Mouse (Mus musculus) spleen, postnatal 36 days (tissue): ENCODE measurements around the gene Sh3bgr.

Source experiments
- DNase-seq, 2 experiments: peaks; one replicate each; pipeline ENCODE4 v3.0.0; 2022; ENCODE audit warnings: low spot score in 2 of 2, mixed read lengths in 1 of 2

The Sh3bgr gene

DNA sequence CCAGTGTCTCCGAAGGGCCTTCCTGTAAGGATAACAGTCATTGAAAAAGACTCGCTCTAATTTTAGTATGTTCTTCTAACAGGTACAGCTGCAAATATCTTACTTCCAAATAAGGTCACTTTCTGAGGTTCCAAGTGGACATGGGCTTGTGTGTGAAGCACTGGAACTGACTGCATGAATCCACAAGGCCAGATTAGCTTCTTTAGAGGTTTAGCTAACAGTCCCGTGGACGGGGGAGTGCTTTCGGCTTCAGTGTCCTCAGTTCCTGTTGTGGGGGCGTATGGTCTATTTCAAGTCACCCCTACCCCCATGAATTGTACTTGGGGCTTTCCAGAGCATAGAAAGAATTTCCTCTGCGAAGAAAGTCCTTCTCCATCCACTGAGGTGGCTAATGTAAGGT is 10.6 kb downstream of the Sh3bgr start:
- peak; percentile 10 to 37 for DNase-seq

DNA sequence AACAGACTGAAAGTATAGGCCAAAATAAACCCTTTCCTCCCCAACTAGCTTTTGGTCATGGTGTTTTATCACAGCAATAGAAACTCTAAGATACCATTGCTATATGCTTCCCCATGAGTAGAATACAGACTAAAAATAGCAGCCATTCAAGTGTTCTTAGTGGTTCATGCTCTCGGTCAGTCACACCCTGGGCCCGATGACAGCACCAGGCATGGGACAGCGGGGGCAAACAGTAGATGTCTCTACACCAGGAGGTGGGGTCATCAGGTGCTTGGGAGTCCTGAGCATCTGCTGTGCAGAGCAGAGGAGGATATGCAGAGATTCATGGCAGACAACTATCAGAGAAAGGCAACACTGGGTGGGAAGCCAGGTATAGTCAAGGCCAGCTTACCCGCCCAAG is 12.8 kb downstream of the Sh3bgr start:
- DNase-seq = no peak

DNA sequence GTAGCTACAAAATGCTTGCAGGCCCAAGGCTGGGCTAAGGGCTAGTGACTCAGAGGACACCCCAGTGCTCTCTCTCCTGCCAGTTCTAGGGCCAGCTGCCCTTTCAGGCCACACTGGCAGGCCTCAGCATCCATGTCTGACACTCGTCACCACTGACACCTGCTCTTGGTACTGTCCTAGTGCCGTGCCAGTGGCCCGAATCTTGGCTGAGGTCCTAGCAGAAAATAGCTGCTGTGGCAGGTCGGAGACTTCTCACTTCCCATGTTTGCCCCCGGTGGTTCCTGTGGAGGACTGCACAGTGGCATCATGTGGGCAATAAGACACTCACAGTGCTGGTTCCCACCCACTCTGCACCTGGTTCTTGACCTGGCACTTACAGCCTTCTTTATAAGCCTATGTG is 21.2 kb downstream of the Sh3bgr start:
- peak; percentile 12 to 14 for DNase-seq

DNA sequence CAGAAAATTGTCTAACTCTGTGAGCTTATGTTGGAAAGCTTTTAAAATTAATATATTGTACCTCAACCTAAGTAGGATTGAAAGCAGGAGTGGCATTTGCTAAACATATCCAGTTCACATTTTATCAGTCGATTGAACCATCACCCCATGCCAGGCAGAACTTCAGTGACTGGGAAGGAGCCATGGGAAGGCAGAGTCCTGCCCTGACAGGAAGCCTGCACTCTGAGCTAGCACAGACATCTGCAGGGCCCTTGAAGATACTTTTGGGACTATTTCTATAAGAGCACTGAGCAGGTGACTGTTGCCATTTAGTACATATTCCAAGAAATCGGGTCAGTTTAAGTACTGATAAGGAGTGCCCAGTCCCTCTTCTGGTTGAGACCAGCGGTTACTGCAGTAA is 21.7 kb downstream of the Sh3bgr start:
- no peak for DNase-seq

DNA sequence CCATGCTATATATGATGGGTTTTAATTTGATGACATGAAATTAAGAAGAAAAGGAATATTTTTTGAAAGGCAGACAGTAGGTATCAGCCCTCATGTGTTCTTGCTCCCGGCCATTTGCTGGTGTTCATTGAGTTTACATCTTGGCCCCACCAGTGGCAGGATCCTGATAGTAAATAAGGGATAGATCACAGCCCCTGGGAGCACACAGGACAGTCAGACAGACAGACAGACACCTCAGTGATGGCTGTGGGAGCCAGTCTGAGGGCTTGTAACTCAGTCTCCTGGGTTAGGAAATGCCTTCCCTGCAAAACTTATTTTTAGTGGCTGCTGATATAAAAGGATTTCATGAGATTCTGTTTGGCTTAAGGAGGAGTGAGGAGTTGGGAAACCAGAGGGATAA is 22.2 kb downstream of the Sh3bgr start:
- no peak for DNase-seq

DNA sequence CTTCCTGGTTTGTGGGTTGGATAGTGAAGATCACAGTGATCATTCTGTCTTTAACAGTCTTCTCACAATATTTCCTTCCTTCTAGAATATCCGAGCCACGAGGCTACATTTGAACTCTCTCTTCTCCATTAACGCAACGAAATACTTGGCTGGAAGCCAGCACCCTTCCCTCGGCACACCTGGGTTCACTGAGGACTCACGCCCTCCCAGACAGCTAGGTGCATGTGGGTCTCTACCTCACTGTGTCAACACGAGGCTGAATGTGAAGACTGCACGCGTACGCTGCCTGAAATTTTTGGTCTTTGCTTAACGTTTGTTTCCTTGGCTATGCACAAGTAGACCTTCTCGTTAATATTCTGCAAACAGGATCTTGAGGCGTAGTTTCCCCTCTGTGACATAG is 28.2 kb downstream of the Sh3bgr start:
- DNase-seq = no peak

DNA sequence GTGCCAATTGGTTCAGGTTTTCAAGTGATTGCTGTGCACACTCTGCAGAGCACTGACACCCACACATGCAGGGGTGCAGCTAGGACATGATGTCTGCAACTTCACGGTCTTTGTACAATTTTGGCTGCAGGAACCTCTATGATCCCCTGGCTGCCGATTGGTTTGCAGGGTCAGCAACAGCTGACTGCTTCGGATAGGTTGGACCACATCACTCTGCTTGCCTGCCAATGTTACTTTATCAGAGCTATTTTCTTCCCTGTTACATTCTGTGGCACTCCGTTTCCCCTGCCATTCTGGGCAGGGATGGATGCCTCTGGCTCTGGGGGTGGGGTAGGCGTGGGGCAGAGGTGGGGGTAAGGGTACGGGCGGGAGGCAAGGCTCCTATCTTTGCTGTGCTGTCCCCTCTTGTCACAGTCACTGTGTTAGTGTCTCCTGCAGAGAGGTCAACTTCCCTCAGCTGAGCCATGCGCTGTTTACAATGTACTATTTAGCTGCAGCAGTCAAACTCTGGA is 28.9 kb downstream of the Sh3bgr start:
- no peak for DNase-seq

DNA sequence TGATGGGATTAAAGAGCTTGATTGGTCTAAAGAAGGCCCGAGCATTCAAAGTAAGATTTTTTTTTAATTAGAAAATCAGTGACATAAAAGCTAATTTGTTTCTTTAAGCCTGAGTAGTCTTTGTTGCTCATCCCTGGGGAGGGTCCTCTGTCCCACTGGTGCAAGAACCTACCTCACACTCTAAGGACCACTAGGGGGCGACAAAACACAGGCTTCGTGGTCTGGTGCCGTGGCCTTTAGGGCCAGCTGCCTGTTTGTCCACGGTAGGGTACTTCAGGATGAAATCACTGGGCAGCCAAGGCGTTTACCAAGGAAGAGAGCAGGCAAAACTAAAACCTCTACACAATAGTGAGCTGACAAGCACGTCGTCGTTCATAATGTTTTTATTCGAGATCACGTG is 30.2 kb downstream of the Sh3bgr start:
- DNase-seq = peak; percentile 46

DNA sequence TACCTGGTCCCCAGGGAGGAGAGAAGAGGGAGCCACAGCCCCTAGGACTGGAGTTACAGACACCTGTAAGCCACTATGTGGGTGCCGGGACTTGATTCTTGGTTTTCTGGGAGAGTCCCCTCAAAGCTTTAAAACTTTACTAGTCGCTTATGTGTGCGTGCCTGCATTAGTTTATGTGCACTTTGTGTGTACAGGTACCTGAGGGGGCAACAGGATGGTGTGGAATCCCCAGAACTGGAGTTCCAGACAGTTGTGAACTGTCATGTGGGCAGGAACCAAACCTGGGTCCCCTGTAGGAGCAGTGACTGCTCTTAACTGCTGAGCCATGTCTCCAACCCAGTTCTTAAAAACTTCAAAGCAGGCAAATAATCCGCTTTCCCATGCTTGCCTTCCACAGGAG is 31.0 kb downstream of the Sh3bgr start:
- DNase-seq = no peak

DNA sequence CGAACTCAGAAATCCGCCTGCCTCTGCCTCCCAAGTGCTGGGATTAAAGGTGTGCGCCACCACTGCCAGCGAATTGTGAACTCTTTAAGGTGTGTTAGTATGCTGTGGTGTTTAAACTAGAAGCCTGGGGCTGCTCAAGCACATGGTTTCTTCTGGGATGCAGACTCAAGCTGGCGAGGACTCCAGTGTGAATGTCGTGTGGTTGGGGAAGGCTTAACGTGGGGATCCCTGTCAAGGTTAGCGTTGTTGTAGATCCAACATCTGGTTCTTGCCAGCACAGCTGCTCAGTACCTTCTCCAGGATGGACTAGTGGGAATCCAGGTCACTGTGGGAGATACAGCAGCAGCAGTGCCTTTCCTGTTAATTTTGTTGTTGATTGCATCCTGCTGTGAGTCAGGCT is 31.7 kb downstream of the Sh3bgr start:
- DNase-seq = no peak

DNA sequence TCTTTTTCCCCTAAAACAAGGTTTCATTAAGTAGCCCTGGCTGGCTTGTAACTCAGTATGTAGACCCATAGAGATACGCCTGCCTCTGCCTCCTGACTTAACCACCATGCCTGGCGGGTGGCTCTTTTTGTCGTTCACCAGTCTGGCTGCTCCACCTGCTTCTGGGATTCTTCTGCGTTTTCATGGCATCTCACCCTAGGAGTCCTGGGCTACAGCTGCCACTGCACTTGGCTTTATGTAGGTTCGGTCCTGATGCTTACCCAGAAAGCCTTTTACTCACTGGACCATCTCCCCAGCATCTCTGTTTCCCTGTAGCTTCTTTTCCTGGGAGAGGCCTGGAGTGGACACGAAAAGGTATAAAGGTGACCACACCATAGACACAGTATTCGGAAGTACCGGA is 33.7 kb downstream of the Sh3bgr start:
- no peak for DNase-seq

DNA sequence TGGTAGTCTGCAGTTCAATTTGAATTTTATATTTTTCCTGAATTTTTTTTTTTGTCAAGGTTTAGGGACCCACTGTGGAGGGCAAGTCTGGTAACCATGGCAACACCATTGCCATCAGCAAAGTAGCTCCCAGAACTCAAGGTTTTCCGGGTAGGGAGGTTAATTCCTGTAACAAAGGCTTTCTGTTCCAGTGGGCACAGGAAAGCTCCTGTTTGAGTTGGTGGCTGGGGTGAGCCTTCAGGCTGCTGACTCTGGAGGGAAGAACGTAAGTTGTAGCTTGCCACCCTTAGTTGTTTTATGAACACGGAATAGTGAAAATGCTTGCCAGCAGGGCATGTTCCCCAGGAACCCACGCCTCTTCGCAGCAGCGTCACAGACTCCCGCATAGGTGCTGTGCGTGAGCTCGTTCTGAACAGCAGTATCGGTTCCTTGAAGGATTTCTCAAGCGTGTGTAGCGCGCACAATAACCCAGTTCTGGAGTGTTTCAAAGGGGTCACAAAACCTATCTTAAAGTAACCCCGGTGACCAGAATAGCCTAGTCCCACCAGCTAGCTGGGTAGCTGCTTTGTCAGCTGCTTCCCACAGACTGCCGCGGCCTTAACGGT is 35.2 kb downstream of the Sh3bgr start, which contains the start of gene B3galt5:
Gene B3galt5, plus strand, starts transcription at position 436 of the 605 bp plus-strand sequence.
- DNase-seq = no peak

DNA sequence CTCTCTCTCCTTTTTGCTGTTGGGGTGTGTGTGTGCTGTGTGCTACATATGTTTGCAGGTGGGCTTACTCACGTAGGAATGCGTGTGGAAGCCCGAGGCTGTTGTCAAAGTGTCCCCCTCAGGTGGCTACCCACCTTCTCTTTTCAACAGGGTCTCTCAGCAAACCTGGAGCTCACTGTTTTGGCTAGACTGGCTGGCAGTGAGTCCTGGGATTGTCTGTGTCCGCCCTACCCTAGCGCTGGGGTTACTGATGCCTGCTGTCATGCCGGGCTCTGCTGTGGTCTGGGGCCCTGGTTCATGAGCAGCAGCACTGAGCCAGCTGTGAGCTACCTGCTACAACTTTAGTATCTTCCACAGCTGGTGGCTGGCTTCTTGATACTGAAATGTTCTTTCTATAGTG is 44.2 kb downstream of the Sh3bgr start:
- DNase-seq = no peak

DNA sequence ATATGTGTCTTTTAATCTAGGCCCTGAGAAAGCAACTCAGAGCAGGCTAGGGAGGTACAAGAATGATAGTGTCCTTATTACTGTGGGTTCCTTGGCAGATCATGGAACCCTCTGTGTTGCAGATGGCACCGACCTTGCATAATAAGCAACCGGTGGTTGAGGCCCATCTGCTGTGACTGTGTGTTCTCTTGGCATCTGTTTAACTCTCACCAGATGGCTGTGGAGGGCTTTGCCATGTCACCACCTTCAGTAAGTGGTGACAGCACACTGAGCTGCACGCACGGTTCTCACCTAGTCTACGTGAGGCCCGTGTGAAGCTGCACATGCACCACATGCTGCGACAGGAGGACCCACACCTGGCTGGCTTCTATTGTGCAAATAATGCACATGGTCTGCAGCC is 49.4 kb downstream of the Sh3bgr start:
- no peak for DNase-seq

DNA sequence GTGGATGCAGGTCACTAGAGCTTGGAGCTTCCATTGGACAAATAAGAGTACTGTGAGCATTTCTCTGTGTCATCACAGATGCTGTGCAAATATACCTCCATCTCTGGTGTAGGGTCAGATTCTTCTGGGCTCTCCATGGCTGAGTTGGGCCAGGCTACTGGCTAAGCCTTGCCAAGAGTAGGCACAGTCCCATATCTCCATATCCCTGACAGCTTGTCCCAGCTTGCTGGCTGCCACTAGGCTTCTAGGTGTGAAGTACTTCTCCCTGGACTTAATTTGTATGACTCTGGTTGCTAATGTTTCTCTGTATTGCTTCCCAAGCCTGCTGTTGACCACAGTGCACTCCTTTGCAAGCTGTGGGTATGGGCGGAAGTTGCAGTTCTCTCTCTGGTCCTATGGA is 51.9 kb downstream of the Sh3bgr start:
- no peak for DNase-seq

DNA sequence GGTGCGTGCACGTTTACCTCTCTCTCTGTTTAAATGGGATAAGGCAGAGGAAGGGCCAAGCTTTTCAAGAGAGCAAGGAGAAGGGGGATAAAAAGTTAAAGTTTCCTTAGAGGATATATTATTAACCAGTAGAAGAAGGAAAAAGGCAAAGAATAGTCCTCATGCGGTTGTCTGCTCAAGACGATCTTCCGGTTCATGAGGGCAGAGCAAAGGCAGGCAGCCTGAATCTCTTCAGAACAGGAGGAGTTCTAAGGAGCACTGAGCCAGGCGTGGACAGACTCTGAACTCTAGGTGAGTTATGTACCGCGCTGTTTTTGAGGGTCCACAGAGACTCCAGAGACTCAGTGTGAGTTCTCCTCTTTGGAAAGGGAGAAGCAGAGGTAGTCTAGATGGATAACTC is 58.2 kb downstream of the Sh3bgr start:
- no peak for DNase-seq

DNA sequence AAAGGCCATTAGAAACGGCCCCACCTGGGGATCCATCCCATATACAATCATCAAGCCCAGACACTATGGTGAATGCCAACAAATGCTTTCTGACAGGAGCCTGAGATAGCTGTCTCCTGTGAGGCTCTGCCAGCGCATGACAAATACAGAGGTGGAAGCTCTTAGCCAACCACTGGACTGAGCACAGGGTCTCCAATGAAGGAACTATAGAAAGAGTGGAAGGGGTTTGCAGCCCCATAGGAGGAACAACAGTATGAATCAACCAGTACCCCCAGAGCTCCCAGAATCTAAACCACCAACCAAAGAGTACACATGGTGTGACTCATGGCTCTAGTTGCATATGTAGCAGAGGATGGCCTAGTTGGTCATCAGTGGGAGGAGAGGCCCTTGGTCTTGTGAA is 71.5 kb downstream of the Sh3bgr start:
- DNase-seq = no peak

DNA sequence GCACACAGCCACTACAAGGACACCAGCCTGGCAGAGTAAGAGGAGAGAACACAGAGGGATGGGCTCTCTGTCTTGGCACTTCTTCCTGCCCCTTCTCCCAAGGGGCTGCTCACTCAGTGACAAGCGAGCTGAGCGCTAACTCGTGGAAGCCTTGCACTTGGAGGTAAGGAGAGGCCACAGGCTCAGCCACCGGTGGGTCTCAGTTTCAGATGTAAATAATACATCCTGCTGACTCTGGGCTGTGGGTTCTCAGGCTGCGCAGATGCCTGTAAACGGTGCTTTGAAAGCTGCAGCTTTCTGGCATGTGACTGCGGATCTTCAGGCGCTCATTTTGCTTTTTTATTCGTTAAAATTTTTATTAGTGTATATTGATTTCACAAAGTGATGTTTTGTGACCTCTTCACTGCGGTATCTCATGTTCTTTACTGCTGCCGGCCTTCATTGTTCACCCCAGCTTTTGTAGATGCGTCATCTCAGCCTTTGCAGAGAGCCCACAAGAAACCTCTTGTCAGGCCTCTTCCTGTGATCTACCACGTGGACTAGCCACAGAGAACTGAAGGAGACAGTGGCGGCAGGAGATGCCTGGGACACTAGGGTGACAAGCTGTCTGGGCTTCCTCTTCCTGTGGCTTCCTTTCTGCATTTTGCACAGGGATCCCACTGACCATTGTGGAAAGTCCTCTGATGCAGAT is 72.8 kb downstream of the Sh3bgr start:
- peak; percentile 18 to 23 for DNase-seq

DNA sequence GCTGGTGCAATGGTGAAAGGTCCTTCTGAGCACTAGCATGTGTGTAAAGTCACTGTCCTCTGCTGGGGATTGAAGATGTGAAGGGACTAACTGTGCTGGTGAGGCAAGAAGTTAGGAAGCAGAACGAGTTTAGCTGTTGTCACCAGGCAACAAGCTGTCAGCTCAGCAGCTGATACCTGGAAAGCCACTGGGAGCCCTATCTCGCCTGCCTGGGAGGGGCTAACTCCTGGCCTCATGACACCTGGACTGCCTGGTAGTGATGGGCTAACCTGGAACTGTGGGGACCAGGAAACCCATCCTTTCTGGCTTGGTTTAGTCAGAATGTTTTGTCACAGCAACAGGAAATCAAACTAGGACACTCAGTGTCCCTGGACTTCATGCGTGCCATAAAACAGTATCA is 76.3 kb downstream of the Sh3bgr start:
- DNase-seq = no peak
